Mouse (Mus musculus): ENCODE measurements at regions not wholly inside any gene's neighbourhood (a gene's known extent, or its start where the extent isn't known, plus 50 kb on each side); places are given as distances from the start of the nearest gene placed in this dataset.

DNA sequence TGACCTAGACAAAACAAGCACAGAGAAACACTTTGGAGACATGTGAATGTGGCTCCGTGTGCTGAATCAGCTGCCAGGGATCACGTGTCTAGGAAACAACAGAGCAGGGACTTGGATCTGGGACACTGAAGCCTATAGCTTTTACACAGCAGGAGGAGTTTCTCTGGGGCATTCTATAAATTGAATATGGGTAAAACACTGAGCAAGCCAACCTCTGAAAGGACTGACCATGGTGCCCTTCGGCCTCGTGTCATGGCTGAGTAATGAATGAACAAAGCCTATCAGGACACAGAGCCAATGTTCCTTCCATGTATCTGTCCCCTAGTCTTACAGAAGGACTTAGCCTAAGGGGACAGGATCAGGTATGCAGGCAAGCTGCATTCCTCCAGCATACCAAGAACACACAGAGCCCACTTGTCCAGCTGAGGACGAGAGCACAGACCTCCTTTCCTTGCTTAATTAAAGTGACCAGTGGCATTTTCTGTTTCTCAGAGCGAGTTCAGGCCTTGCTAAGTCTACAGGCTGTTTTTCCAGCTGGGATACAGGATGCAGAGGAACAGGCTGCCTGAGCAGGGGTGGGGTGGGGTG, 347.7 kb upstream of the Fam19a5 start:
- no peak for DNase-seq (ENCODE audit: extremely low spot score in 1 of 2, low spot score in 1 of 2)

DNA sequence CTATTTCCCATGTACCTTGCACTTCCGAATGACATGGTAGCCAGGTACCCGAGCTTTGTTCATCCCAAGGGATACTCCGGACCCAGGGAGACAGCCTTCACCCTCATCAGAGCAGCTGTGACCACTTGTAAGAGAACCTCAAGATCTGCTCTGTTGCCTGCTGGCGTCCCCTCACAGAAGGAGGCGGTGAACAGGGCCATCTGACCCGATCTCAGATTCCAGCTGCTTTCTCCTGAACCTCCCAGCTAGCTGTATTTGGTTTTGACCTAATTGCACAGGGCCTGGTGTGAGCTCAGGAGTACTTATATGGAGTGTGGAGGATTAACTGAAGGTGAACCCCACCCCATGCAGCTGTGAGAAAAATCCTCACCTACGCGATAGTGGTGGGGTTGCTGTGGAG, 344.5 kb upstream of the Fam19a5 start:
- DNase-seq (ENCODE audit: extremely low spot score in 1 of 2, low spot score in 1 of 2), result no peak

DNA sequence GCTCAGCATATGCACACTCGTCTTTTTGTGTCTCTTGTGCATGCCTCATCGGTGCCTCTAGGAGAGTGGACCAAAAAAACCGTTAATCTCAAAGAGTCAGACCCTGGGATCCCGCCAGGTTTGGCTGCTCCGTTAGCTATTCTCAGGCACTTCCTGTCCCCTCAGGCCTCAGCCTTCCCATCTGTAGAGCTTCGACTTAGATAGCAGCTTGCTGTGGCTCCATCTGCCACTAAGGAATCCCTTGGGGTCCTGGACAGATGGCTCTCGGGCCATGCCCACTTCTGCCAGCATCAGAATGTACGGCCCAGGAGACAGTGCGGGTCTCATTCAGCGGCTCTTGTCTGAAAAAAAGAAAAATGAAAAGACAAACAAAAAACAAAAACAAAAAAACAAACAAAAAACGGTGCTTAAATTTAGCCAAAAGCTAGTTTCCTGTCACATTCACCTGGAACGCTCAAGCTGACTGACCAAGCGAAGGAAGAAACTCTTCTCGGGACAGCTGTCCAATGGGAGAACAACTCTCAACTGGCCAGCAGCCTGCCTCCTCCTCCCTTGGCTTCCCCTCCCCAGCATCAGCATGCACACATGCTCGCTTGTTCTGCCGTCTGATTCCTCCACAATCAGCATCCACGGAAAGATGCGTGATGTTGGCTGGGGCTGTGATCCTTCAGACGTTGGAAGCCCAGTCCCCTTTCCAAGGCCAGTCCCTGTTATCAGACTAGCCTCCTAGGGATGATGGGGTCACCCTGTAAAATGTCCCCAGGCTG, 343.6 kb upstream of the Fam19a5 start:
- peak in 1 of 2 experiments; percentile 7 for DNase-seq (ENCODE audit: extremely low spot score in 1 of 2, low spot score in 1 of 2)

DNA sequence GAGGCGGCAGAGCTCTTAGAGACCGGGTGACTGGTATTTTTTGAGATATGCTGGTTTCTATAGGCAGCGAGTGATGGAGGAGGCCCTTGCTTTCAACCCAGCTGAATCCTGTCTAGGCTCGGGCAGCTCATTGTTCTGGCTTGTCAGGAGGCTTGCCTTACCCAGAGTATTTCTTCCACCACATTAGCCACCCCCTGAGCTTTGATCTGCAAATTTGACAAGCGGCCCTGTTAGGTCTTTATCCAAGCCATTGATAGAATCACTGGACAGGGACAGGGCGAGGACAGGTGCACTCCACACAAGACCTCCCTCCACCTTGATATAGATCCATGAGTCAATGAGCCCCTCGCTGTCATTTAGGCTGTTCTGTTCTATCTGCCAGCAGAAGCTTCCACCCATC, 343.0 kb upstream of the Fam19a5 start:
- DNase-seq (ENCODE audit: extremely low spot score in 1 of 2, low spot score in 1 of 2), result no peak

DNA sequence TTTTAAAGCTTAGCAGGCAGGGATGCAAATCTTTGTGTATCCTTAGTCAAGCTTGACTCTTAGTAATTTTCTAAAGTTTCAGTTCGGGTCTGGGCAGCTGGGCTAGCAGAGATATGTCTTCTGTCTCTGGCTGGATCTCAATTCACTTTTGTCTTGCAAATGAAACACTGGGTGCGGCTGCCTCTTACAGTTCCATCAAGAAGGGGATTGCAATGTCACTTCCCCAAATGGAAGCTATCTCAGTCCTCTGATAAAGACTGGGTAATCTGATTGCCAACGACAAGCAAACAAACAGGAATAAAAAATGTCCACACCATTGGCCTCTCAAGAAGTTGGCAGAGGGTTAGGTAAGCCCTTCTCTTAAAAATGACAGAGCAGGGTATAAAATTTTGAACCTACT, 314.1 kb upstream of the Fam19a5 start:
- no peak for DNase-seq (ENCODE audit: extremely low spot score in 1 of 2, low spot score in 1 of 2)

DNA sequence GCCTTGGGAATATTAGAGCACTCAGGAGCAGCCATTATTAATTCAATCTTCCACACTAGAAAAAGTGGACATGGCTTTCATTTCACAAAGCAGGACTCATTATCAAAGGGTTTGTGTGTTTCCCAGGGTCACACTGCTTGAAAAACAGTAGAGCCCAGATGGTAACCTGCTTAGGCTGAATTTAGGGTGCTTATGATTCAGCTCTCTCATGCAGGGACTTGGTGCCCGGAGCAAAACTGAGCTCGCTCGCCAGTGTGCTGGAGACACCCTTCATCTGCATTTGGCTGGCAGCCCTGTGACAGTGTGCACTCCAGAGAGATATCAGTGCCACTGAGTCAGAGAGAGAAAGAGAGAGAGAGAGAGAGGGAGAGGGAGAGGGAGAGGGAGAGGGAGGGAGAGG, 308.0 kb upstream of the Fam19a5 start:
- no peak for DNase-seq (ENCODE audit: extremely low spot score in 1 of 2, low spot score in 1 of 2)

DNA sequence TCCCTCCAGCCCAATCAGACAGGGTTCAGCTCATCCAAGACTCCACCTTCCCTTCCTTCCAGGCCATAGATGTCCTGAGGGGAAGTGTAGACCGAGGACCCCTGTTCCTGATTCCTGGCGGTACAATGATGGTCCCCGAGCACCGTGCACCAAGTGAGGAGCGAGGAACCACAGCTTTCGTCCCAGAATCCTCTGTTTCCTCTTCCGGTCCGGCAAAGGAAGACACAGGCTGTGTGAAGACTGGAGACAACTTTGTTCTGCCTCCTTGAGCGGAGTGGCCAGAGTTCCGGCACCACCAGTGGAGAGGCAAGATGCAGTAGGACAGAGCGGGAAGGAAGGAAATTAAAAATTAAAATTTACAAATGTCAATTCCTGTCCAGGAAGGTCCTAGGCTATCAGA, 305.0 kb upstream of the Fam19a5 start:
- DNase-seq (ENCODE audit: extremely low spot score in 1 of 2, low spot score in 1 of 2), result no peak

DNA sequence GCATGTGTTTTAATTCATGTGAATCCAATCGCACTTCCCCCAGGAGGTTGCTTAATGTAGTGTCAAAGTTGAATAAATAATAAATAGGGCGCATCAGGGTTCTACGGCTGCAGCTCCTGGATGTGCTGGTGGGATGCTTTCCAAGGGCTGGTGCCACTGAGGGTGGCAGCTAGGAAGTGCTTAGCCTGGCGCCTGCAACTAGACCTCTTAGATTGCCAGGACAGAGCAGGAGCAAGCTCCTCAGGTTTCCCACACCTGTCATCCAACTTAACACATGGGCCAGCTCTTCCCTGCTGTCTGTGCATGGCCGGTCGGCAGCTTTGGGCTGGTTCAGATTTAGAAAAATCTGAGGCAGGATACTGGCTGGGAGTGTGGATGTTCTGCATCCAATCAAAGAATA, 282.6 kb upstream of the Fam19a5 start:
- no peak for DNase-seq (ENCODE audit: extremely low spot score in 1 of 2, low spot score in 1 of 2)

DNA sequence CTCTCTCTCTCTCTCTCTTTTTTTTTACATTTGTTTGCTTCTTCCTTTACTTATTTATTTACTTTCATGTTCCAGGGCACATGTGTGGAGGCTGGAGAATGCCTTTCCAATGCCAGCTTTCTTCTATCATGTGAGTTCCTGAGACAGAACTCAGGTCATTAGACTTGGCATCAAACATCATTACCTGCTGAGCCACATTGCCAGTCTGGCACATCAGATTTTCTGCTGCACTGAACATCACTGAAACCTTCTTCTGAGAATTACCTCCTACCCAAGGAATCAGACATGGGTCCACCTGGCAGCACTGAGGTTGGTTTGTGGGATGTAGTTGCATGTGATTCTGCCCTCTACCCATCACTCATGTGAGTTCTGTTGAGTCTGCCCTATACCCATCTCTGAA, 279.2 kb upstream of the Fam19a5 start:
- DNase-seq (ENCODE audit: extremely low spot score in 1 of 2, low spot score in 1 of 2), result no peak

DNA sequence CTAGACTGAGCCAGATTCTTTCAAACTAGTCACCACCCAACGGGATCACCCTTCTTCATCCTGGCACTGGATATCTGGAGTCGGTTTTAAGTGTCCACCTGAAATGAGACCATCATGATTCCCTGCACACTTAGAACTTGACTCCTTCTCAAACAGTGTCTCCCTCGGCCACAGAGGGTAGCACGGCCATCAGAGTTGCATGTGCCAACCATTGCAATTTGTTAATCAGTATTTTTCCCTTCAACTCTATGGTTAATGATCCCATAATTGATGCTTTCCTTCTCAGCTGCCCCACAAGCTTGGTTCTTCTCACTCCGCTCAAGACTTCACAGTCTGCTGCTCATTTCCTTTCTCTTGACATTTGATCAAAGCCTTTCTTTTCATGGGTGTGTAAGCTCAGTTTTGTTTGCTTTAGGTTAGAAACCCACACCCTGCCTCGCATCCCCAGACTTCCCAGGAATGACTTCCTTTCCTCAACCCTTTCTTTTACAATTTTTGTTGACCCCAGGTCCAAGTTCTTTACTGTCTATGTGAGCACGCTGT, 253.0 kb upstream of the Fam19a5 start:
- DNase-seq (ENCODE audit: extremely low spot score in 1 of 2, low spot score in 1 of 2), result no peak

DNA sequence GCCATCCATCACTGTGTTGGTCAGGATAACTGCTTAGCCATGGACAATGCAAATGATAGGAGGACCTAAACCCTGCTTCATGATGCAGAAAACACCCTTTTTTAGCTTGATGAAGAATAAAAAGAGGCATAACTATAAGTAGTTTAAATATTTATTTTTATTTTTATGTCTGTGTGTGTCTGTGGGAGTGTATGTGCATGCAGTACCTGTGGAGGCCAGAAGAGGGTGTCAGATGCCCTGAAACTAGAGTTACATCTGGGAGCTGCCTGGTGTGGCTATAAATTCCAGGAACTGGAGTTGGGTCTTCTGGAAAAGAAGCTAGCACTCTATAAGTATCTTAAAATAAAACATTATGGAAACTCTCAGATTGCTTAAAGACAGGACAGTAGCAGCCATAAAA, 224.2 kb upstream of the Fam19a5 start:
- DNase-seq (ENCODE audit: extremely low spot score in 1 of 2, low spot score in 1 of 2), result no peak

DNA sequence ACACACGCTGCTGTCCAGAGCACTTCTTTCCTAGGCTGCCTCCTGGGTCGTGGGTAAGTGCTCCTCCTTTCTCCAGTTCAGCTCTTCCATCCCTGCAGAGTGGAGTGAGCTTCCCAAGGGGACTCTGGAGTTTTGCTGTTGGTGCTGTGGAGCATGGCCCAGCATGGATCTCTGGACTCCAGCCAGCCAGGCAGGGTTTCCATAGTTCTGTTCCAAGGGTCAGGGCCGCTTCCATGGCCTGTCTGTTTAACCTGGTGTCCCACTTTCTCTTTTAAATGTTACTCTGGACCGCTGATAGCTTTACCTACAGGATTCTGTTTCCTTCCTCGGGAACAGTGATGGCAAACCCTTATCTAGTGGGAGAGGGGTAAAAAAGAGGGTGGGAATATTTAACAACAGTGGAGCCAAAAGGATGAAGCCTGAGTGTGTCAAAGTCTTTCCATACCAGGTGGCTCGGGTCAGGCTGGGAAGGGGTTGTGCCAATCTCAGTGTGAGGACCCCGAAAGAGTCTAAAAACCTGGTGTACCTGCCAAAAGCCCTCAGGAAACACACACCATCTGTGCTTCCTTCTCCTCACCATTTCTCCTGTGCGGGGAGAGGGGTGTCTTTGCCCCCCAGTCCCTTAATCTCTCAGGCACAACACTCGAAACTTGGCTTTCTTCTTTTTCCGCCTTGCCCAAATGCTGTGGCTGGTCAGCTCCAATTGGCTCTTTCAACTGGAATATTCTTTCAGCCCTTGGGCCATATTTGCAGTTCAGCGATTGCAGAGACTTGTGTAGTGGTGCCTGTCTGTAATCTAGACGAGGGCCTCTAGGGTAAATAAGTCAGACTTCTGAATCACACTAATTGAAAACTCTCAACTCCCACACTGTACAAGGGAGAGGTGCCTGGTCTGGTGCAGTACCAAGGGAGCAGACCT, 222.8 kb upstream of the Fam19a5 start:
- no peak for DNase-seq (ENCODE audit: extremely low spot score in 1 of 2, low spot score in 1 of 2)

DNA sequence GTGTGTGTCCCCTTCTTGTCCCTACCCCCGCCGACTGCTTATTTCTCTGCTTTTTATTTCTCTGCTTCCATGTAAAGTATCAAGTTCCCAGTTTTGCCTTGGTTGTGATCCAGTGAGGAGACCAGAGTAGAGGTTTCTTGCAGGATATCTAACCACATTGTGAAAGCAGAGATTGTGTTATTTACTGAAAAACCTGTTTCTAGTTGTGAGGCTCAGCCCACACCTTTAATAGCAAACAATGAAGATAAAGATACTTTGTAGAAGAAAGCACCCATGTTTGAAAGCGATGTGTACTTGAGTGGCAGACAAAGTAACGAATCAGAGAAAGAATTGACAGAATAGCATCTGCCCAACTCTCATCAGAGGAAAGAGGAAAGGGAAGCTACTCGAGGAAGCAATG, 218.7 kb upstream of the Fam19a5 start:
- DNase-seq (ENCODE audit: extremely low spot score in 1 of 2, low spot score in 1 of 2), result no peak

DNA sequence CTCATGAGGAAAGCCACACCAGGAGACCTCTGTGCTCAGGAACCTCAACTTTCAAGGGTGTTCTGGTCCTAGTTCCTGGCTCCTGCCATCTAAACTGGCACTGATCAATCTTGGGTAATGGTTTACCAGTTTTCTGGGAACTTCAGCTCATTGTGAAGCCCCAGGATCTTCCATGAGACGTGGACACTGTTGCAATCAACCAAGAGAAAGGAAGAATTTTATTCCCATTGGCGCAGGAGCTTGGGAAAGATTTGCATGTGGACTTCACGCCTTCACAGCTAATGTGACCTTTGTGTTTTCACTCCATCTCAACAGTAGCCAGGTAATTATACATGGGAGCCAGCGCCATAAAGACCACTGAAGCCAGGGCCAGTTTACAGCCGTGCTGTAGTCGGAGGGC, 217.8 kb upstream of the Fam19a5 start:
- no peak for DNase-seq (ENCODE audit: extremely low spot score in 1 of 2, low spot score in 1 of 2)

DNA sequence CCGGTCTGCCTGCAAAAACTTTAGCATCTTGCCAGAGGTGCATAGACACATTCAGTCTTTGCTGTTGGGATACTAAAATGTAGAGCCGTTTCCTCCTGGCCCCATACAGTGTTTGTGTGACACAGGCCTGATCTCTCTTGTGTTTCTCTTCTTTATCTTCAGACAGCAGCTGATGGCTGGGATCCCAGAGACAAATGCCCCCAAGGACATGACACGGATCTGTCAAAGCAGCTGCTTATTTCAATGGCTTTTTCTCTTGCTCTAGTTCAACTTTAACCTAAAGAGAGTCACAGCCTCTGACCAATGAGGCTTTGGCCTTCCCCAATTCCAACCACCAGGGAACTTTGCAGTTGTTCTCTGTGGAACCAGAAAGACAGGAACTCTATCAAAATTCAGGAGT, 211.7 kb upstream of the Fam19a5 start:
- DNase-seq (ENCODE audit: extremely low spot score in 1 of 2, low spot score in 1 of 2), result no peak

DNA sequence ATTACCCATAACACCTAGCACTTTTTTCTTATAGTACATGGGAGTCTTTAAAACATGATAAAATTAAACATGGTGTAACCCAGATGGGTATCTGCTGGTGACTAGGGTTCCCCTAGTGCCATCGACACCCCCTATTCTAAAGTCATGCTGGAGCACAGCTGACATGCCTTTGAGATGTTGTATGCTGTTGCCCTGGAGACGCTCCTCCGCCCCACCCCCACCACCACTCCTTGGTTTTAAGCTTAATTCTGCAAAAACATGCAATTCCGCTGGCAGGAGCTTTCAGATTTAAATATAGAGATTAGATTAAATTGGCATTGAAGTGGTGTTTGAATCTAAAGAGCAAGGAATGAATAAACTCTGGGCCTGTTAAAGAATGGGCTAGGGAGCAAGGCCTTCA, 210.6 kb upstream of the Fam19a5 start:
- peak in 1 of 2 experiments; percentile 11 for DNase-seq (ENCODE audit: extremely low spot score in 1 of 2, low spot score in 1 of 2)

DNA sequence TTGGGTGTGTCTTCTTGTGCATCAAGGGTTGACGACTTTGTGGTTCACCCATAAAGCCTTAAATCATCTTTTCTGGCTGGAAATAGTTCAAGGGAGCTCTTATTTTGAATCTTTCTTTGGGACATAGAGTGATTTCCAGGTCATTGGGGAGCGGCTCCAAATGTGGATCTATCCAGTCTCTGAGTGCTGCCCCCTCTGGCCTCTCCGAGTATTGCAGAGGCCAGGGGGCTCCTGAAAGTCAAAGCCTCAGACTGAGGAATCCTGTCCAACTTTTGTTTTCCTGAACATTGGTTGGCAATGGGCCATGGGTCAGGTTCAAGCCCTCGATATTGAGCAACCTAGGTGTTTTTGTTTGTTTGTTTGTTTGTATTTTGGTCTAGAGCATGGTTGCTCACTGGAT, 209.7 kb upstream of the Fam19a5 start:
- no peak for DNase-seq (ENCODE audit: extremely low spot score in 1 of 2, low spot score in 1 of 2)

DNA sequence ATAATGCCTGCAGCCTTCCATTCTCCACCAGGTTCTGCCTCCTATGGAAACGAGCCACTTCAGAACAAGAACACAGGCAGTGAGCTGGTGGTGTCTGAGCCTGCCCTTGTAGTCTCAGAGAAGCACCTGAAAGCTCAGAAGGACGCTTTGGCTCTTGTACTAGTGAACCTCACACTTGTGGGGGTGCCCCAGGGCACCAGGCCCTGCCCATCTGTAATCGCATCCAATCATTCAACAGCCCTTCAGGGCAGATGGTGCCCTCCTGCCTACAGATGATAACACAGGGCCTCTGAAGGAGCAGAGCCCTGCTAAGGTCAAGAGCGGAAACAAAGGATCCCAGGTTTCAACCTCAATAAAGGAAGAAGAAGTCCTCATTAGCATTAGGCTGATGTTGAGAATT, 208.8 kb upstream of the Fam19a5 start:
- DNase-seq (ENCODE audit: extremely low spot score in 1 of 2, low spot score in 1 of 2), result no peak

DNA sequence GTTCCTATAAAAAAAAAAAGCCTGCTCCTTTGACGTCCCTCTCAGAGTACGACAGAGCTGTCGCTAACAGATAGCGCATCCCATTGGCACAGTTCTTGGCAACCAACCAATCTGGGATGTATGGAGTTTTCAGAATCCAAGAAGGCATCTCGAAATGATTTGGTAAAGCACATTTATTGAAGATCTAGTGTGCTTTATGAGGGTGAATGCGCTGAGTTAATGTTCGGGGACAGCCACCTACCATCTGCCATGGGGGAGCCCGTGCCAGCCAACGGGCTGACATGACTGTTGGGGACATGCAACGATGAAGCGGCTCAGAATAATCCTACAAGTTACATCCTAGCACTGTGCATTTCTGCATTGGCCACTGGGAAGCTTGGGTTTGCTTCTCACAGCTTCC, 208.4 kb upstream of the Fam19a5 start:
- no peak for DNase-seq (ENCODE audit: extremely low spot score in 1 of 2, low spot score in 1 of 2)

DNA sequence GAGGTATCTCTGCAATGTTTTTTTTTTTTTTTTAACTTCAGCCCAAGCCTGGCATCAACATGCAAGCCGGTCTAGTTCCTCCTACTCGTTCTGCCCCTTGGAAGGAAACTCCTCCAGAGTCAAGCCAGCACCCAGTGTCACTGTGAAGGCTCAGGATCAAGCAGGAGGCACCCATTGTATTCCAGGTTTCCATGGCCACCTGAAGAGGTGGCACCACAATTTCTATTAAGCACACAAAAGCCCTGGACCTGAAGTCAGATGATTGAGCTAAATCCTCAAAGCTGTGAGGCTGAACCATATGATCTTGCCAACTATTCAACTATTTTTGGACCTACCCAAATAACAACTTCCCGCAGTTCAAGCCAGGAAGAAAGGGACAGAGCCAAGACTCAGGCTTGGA, 204.2 kb upstream of the Fam19a5 start:
- peak; percentile 28 to 33 for DNase-seq (ENCODE audit: extremely low spot score in 1 of 2, low spot score in 1 of 2)

DNA sequence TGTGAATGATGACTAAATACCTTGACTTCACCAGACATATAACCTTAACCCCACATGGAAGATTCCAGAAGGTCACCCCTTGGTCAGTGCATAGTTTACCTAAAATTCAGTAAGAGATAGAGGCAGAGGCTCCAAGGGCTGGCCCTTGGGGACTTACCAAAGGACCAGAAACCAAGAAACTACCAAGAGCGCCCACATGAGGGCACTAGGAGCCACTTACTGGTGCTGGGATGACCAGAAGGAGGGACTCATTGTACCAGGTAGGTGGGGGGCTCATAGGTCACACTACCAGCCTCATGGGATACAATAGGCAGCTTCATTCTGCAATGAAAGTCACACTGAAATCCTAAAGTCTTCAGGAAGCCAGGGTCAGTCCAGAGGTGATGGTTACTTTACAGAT, 201.4 kb upstream of the Fam19a5 start:
- no peak for DNase-seq (ENCODE audit: extremely low spot score in 1 of 2, low spot score in 1 of 2)

All from frontal cortex, adult 2 months (tissue).